Mouse (Mus musculus) olfactory bulb, adult 2 months (tissue): ENCODE results near the gene Gm49630.
"Not testable (repeated sequence)": the region's sequence is repeated elsewhere in the genome, so short reads cannot be mapped to it uniquely, and the experiment has no call there.

Experiments
- CTCF ChIP-seq: fragments of 200-500 bp; IDR thresholded peaks from 2 replicates; pipeline ENCODE4 v1.5.1; 2012; ENCODE audit warnings: low read depth, mild to moderate bottlenecking, low read length, moderate library complexity; ENCODE audit not compliant: insufficient read depth
- POLR2A ChIP-seq: fragments of 200-500 bp; IDR thresholded peaks from 2 replicates; pipeline ENCODE4 v1.6.1; 2012; ENCODE audit warnings: mild to moderate bottlenecking, low read depth, low read length, moderate library complexity; ENCODE audit not compliant: insufficient read depth

DNA sequence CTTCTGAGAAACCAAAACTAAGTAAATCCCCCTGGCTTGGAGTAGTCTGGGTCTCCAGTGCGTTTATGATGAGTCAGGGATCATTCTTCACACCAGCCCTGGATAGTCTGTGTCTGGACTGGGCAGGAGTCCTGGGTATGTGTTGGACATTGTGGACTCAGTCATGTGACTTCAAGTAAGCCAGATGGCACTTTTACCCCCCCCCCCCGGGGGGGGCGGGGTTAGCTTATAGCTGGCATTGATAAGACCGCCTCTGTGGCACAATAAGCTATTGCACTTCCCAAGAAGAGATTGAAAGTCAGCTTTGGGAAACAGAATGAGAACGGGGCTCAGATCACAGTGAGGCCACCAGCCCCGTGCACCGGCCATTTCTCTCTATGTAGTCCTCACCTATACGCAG is 14.2 kb upstream of the Gm49630 start:
- TF ChIP-seq POLR2A, CTCF: not testable (repeated sequence)
